Mouse (Mus musculus) ES-E14 (cell line): Measurements from ENCODE around the gene Nfe2. TPM values are rescaled to one million over a fixed set of nuclear protein-coding genes. Genes with fewer than 3 reads are reported as not detected.
"Not testable (repeated sequence)": the region's sequence is repeated elsewhere in the genome, so short reads cannot be mapped to it uniquely, and the experiment has no call there.

ENCODE experiments used
- DNase-seq: peaks from one replicate; pipeline ENCODE4 v3.0.0-alpha.2; 2013; ENCODE audit warnings: low read depth, low spot score
- H3K27ac ChIP-seq: 2 replicates; pipeline ENCODE4 v1.5.1; 2012; ENCODE audit warnings: low read depth, mild to moderate bottlenecking, low read length, moderate library complexity, mixed read lengths; ENCODE audit not compliant: poor library complexity, insufficient read depth, severe bottlenecking
- H3K36me3 ChIP-seq: 2 replicates; pipeline ENCODE4 v1.6.1; 2012; ENCODE audit warnings: mild to moderate bottlenecking, low read length, moderate library complexity, mixed read lengths; ENCODE audit not compliant: control insufficient read depth, poor library complexity, insufficient read depth, severe bottlenecking
- H3K4me1 ChIP-seq, 2 experiments: fragments of 150-350 bp in 1 of 2; sonication (generic) in 1 of 2; 2 replicates each; pipeline ENCODE4 v1.6.1; 2012; ENCODE audit warnings: low read length in 2 of 2, mild to moderate bottlenecking in 1 of 2, mixed read lengths in 1 of 2; ENCODE audit not compliant: control insufficient read depth in 2 of 2, insufficient read depth in 2 of 2, poor library complexity in 1 of 2
- H3K4me3 ChIP-seq, 2 experiments: fragments of 150-350 bp in 1 of 2; sonication (generic) in 1 of 2; 2 replicates each; pipeline ENCODE4 v1.5.1; 2012; ENCODE audit warnings: low read length in 2 of 2, low read depth in 1 of 2, mild to moderate bottlenecking in 1 of 2, mixed read lengths in 1 of 2; ENCODE audit not compliant: insufficient read depth in 1 of 2, poor library complexity in 1 of 2, severe bottlenecking in 1 of 2
- H3K9ac ChIP-seq: 2 replicates; pipeline ENCODE4 v1.6.1; 2012; ENCODE audit warnings: low read depth, mild to moderate bottlenecking, low read length, mixed read lengths; ENCODE audit not compliant: poor library complexity, insufficient read depth, severe bottlenecking
- H3K9me3 ChIP-seq: fragments of 150-350 bp; sonication (generic); 2 replicates; pipeline ENCODE4 v1.6.1; 2012; ENCODE audit warnings: low read depth, mild to moderate bottlenecking, low read length; ENCODE audit not compliant: control insufficient read depth, insufficient read depth
- CHD2 ChIP-seq: IDR thresholded peaks from 2 replicates; pipeline ENCODE4 v1.6.1; 2014; ENCODE audit warnings: mild to moderate bottlenecking, low read depth, low read length, inconsistent platforms
- HCFC1 ChIP-seq: IDR thresholded peaks from 2 replicates; pipeline ENCODE4 v1.6.1; 2012; ENCODE audit warnings: low read length, inconsistent platforms, borderline replicate concordance; ENCODE audit not compliant: insufficient read depth
- MAFK ChIP-seq: IDR thresholded peaks from 2 replicates; pipeline ENCODE4 v1.6.1; 2014; ENCODE audit warnings: mild to moderate bottlenecking, low read depth, low read length, inconsistent platforms; ENCODE audit not compliant: insufficient read depth
- ZC3H11A ChIP-seq: IDR thresholded peaks from 2 replicates; pipeline ENCODE4 v1.6.1; 2012; ENCODE audit warnings: low read depth, mild to moderate bottlenecking, inconsistent platforms, low read length, borderline replicate concordance
- ZNF384 ChIP-seq: IDR thresholded peaks from 2 replicates; pipeline ENCODE4 v1.6.1; 2012; ENCODE audit warnings: low read depth, low read length, inconsistent platforms
- in situ Hi-C, 2 experiments: fragments of 600-800 bp; cut with MboI; formaldehyde crosslinking; loops; one replicate each; pipeline ENCODE4 v1.15.1; 2025; ENCODE audit warnings: low sequenced_read_pairs in 2 of 2, inconsistent platforms in 1 of 2; ENCODE audit not compliant: unreplicated experiment in 2 of 2
- total RNA-seq: library from RNA; depleted of rRNA; stranded (reverse); fragments of 300-350 nt; gene quantifications from 2 replicates; pipeline ENCODE4 v1.2.3, GENCODE M21; 2012

The Nfe2 gene
- total RNA-seq, 1 experiment: 0.49 TPM

DNA sequence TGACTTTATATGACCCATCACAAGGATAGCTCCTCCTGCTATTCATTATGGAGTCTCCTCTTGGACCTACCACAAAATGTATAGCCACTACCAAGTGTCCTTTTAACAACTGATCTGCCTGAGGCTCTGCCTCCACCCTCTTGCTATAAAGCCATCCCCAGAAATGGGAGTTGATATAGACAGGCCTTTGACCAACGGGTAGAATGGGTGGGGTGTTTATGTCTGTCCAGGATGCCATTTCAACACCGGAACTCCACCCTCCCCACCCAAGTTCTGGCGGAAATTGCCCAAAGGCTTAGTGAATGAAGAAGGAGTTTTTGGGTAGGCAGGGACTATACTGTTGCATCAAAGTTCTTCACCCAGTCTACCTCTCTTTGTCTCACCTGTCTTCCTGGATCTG is 5.5 kb downstream of the Nfe2 start:
- Histone ChIP-seq H3K9ac (no peak overlapping the region), H3K4me3 (no peak overlapping the region), H3K9me3 (no peaks in the 10 kb centered on the region), H3K36me3 (peaks cover 12% of the 10 kb centered on the region), H3K4me1 (peaks cover 0 to 4% of the 10 kb centered on the region in 2 experiments; a peak in 2 of 4 replicates), H3K27ac (no peak overlapping the region)
- DNase-seq: no peak
- no peak for TF ChIP-seq MAFK
- TF ChIP-seq ZNF384: no peak
- TF ChIP-seq CHD2: no peak
- TF ChIP-seq ZC3H11A: no peak
- TF ChIP-seq HCFC1: no peak
- in situ Hi-C loops: no loop called here

DNA sequence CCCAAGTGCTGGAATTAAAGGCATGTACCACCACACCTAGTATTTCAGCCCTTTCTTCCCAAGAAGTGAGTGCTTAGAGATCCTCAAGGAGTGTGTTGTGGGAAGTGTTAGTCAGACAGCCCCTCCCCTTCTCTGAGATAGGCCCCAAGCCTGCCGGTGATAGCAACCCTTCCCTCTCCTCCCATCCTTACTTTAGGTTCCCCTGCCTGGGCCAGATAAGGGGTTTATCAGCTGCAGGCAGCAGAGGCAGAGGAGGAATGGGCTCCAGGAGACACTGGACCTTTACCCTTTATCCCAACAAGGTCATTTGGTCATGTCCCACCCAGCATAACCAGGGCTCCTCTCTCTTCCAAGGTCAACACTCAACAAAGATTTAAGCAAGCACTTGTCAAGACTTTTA is 6.6 kb downstream of the Nfe2 start:
- H3K9me3 ChIP-seq: no peaks in the 10 kb centered on the region
- peaks cover 23% of the 10 kb centered on the region for H3K36me3 ChIP-seq
- H3K27ac ChIP-seq: no peak overlapping the region
- no peak overlapping the region for H3K9ac ChIP-seq
- 0 out of 4 replicates have a peak, but pooled peaks cover 0 to 4% of the 10 kb centered on the region in 2 experiments for H3K4me1 ChIP-seq
- no peak overlapping the region for H3K4me3 ChIP-seq
- TF ChIP-seq CHD2: no peak
- TF ChIP-seq ZC3H11A: no peak
- TF ChIP-seq HCFC1: no peak
- no peak for TF ChIP-seq ZNF384
- no peak for TF ChIP-seq MAFK
- no peak for DNase-seq
- in situ Hi-C loops: no loop called here

DNA sequence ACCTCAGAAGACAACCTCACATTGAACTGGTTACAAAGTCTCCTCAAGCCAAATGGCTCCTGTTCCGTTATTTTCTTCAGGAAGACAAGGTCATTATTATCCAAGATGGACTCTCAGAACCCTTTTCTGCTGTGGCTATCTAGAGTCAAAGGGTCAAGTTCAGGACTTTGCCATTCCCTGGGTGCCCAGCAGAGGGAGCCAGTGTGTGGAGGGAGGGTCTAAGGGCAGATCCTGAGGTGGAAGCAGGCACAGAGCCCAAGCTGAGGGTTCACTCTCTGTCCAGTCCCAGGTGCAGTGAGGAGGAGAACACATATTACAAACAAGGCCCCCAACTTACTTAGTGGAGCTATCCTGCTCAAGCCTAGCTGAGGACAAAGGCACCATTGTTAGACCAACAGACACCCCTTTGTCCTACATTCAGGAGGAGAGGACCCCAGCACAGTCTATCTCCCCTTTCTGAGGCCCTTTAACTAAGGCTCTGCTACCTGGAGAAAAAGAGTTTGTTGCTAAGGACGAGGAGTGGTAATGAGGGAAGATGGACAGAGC is 7.9 kb downstream of the Nfe2 start:
- Histone ChIP-seq H3K9me3 (no peaks in the 10 kb centered on the region), H3K36me3 (peaks cover 32% of the 10 kb centered on the region), H3K27ac (no peak overlapping the region), H3K4me3 (no peak overlapping the region), H3K9ac (no peak overlapping the region), H3K4me1 (0 out of 4 replicates have a peak, but pooled peaks cover 0 to 2% of the 10 kb centered on the region in 2 experiments)
- TF ChIP-seq ZNF384 (no peak), ZC3H11A (no peak), HCFC1 (no peak), MAFK (no peak), CHD2 (no peak)
- peak; percentile 86 for DNase-seq
- in situ Hi-C loops: no loop called here

DNA sequence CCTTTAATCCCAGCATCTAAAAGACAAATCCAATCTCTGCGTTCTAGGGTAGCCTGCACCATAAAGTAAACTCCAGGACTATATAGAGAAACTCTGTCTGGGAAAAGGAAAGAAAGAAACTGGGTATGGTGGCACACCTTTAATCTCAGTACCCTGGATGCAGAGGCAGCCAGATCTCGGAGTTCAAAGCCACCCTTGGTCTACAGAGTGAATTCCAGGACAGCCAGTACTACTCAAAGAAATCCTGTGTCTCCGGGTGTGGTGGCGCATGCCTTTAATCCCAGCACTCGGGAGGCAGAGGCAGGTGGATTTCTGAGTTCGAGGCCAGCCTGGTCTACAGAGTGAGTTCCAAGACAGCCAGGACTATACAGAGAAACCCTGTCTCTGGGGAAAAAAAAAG is 8.7 kb downstream of the Nfe2 start:
- H3K4me3 ChIP-seq, in situ Hi-C loops, H3K27ac ChIP-seq, H3K4me1 ChIP-seq, DNase-seq, H3K9me3 ChIP-seq, H3K9ac ChIP-seq: not testable (repeated sequence)
- H3K36me3 ChIP-seq: peaks cover 35% of the 10 kb centered on the region

DNA sequence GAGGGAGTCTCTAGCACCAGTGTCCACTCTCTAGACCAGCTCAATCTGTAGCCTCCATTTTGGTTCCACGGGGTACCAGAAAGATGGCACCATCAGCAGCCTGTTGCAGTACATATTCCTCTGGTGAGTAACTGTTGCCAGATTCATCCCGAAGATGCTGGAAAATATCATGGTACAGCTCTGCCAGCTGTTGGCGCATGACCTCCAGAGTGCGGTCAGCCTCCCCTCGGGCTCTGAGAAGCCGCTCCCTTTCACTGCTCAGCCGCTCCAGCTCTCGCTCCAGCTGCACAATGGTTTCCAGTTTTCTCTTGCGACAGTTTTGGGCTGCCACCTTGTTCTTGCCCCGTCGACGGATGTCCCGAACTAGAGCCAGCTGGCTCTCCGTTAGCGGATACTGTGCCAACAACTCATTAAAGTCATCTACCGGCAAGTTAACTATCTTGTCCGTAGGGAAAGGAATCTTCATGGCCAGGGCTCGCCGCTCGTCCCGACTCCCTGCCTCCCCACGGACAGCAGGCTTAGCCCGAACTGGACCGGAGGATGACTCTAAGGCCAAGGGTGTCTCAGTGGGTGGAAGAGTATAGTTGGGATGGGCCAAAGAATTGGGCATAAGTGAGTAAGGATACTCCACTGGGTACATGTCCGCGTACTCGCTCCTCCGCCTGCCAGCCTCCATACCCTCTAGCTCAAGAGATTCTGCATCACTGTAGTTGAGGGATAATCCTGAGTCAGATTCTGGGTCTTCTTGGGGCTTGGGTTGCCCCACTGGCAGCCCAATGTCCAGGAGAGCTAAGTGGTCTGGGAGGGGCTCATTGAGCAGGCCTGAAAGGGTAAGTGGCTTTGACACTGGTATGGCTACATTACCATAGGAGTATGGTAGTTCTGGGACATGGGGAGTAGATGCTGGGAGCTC is 9.5 kb downstream of the Nfe2 start:
- no peak for TF ChIP-seq HCFC1
- TF ChIP-seq ZNF384: no peak
- no peak for TF ChIP-seq CHD2
- no peak for TF ChIP-seq MAFK
- TF ChIP-seq ZC3H11A: no peak
- H3K27ac ChIP-seq: no peak overlapping the region
- in situ Hi-C loops: no loop called here
- no peak overlapping the region for H3K4me3 ChIP-seq
- H3K9ac ChIP-seq: no peak overlapping the region
- H3K4me1 ChIP-seq: no peaks in the 10 kb centered on the region
- no peak for DNase-seq
- peaks cover 38% of the 10 kb centered on the region for H3K36me3 ChIP-seq
- H3K9me3 ChIP-seq: no peaks in the 10 kb centered on the region
